Mouse (Mus musculus) limb, embryonic 10.5 days (tissue): Measurements from ENCODE around the gene Erc2. TPM values are rescaled to one million over a fixed set of nuclear protein-coding genes. Genes with fewer than 3 reads are reported as not detected.

Experiments
- DNase-seq: peaks from one replicate; pipeline ENCODE4 v3.0.0-alpha.2; 2017; ENCODE audit warnings: low spot score
- H3K27ac ChIP-seq: fragments of 300-500 bp; sonication (generic); 2 replicates; pipeline ENCODE4 v1.5.1; 2016; ENCODE audit warnings: mild to moderate bottlenecking
- H3K27me3 ChIP-seq: fragments of 300-500 bp; sonication (generic); 2 replicates; pipeline ENCODE4 v1.6.1; 2016; ENCODE audit warnings: low read depth, mild to moderate bottlenecking; ENCODE audit not compliant: poor library complexity, severe bottlenecking
- H3K36me3 ChIP-seq: fragments of 300-500 bp; sonication (generic); 2 replicates; pipeline ENCODE4 v1.6.1; 2016; ENCODE audit warnings: mild to moderate bottlenecking, moderate library complexity
- H3K4me1 ChIP-seq: fragments of 300-500 bp; sonication (generic); 2 replicates; pipeline ENCODE4 v1.6.1; 2016
- H3K4me3 ChIP-seq: fragments of 300-500 bp; sonication (generic); 2 replicates; pipeline ENCODE4 v1.5.1; 2016; ENCODE audit warnings: mild to moderate bottlenecking, moderate library complexity
- H3K9me3 ChIP-seq: fragments of 300-500 bp; sonication (generic); replicated peaks from 2 replicates; pipeline ENCODE4 v1.6.1; 2016; ENCODE audit warnings: mild to moderate bottlenecking
- WGBS: fragments of 180-500 bp; shearing (Covaris S2); methylation state at CpG from one replicate; pipeline ENCODE4 v1.1.7; 2016; 5-methylcytosine and 5-hydroxymethylcytosine counted together
- polyA plus RNA-seq: library from polyadenylated mRNA; unstranded; fragments of >200 nt; fragmentation: Nextera tagmentation; extraction: Ambion mirVana; gene quantifications from 2 replicates; pipeline ENCODE4 v1.2.1, GENCODE M21; 2016

The Erc2 gene
- polyA plus RNA-seq, 1 experiment from 2014 or later: 4.8 TPM

GRCm38 (mm10) chr14:28030870-28031269 lies 408.6 kb downstream of the Erc2 start:
- no peak overlapping the region for H3K4me3 ChIP-seq
- no peak for DNase-seq
- no peaks in the 10 kb centered on the region for H3K36me3 ChIP-seq
- 76% methylated on average over 1 of the region's 1 CpGs for WGBS
- no peak overlapping the region for H3K27ac ChIP-seq
- no peaks in the 10 kb centered on the region for H3K27me3 ChIP-seq
- H3K4me1 ChIP-seq: no peaks in the 10 kb centered on the region
- H3K9me3 ChIP-seq: no peaks in the 10 kb centered on the region

- no peaks in the 10 kb centered on the region for H3K27me3 ChIP-seq
- H3K36me3 ChIP-seq: no peaks in the 10 kb centered on the region
- no peaks in the 10 kb centered on the region for H3K9me3 ChIP-seq
- 91% methylated on average over 2 of the region's 2 CpGs for WGBS
- no peaks in the 10 kb centered on the region for H3K4me1 ChIP-seq
- H3K4me3 ChIP-seq: no peak overlapping the region
- no peak overlapping the region for H3K27ac ChIP-seq
- no peak for DNase-seq
Measured at GRCm38 (mm10) chr14:28035013-28035412, 412.8 kb downstream of the Erc2 start.

DNA sequence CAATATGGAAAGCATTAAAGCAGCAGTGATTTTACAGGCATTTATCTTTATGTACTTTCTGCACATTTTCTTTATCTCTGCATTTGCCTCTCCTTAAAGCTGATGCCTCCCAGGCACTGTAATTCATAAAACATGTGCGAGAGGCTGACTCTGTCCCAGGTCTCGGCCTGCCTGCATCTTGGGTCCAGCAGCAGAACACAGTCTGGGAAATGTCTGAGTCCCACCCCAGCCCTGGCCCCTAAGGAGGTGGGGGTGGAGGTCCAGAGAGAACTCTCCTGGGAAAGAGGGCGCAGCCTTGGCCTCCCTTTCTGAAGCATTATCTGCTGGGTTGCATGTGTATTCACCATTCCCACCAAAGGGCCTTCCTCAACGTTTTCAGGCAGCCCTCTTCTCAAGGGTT lies 420.9 kb downstream of the Erc2 start:
- Histone ChIP-seq H3K27me3 (no peaks in the 10 kb centered on the region), H3K4me1 (peaks cover 10% of the 10 kb centered on the region), H3K36me3 (no peaks in the 10 kb centered on the region), H3K9me3 (no peaks in the 10 kb centered on the region), H3K27ac (peak overlapping the region; percentile 11; the same call in 1 of the 2 replicates), H3K4me3 (no peak overlapping the region)
- WGBS: 56% methylated on average over 4 of the region's 4 CpGs
- DNase-seq: no peak

GRCm38 (mm10) chr14:28051646-28052045 lies 429.4 kb downstream of the Erc2 start:
- Histone ChIP-seq H3K36me3 (no peaks in the 10 kb centered on the region), H3K27me3 (peaks cover 10% of the 10 kb centered on the region), H3K4me3 (no peak overlapping the region), H3K27ac (no peak overlapping the region), H3K9me3 (no peaks in the 10 kb centered on the region), H3K4me1 (peaks cover 6% of the 10 kb centered on the region; the same call in 1 of the 2 replicates)
- WGBS: 76% methylated on average over 5 of the region's 5 CpGs
- DNase-seq: no peak

DNA sequence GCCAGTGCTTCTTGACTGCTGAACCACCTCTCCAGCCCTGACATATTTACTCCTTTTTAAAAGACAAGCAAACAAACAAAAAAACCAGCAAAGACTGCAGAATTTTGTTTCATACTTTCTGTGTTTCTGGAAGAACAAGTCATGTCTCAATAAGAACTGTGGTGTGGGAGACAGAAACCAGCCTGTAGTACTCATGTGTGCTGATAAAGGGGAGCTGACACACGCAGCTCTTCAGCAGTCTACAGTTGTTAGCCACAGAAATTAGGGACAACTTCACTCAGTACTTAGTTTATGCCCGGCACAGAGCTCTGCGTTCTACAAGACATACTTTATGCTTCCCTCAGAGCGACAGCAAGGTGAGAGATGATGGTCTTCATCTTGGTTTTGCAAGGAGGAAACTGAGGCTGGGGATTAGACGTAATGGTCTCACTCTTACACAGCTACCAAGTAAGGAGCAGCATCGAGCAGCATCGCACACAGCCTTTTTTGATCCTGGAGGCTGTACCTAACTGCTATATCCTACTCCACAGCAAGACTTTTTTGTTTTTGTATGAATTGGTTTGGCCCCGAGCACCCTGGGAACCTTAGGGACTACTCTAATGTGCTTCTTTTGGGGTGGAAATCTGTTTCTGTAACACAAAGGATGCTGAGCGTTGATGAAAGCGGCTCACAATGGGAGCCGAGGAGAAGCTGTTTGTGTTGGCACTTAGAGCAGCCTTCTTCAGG lies 435.1 kb downstream of the Erc2 start:
- no peaks in the 10 kb centered on the region for H3K9me3 ChIP-seq
- H3K27me3 ChIP-seq: peaks cover 41% of the 10 kb centered on the region
- H3K4me3 ChIP-seq: no peak overlapping the region
- peaks cover 22% of the 10 kb centered on the region for H3K4me1 ChIP-seq
- 0 out of 2 replicates have a peak overlapping the region, but pooled peaks have one; percentile 47 for H3K27ac ChIP-seq
- H3K36me3 ChIP-seq: no peaks in the 10 kb centered on the region
- DNase-seq: no peak
- WGBS: 57% methylated on average over 11 of the region's 11 CpGs

DNA sequence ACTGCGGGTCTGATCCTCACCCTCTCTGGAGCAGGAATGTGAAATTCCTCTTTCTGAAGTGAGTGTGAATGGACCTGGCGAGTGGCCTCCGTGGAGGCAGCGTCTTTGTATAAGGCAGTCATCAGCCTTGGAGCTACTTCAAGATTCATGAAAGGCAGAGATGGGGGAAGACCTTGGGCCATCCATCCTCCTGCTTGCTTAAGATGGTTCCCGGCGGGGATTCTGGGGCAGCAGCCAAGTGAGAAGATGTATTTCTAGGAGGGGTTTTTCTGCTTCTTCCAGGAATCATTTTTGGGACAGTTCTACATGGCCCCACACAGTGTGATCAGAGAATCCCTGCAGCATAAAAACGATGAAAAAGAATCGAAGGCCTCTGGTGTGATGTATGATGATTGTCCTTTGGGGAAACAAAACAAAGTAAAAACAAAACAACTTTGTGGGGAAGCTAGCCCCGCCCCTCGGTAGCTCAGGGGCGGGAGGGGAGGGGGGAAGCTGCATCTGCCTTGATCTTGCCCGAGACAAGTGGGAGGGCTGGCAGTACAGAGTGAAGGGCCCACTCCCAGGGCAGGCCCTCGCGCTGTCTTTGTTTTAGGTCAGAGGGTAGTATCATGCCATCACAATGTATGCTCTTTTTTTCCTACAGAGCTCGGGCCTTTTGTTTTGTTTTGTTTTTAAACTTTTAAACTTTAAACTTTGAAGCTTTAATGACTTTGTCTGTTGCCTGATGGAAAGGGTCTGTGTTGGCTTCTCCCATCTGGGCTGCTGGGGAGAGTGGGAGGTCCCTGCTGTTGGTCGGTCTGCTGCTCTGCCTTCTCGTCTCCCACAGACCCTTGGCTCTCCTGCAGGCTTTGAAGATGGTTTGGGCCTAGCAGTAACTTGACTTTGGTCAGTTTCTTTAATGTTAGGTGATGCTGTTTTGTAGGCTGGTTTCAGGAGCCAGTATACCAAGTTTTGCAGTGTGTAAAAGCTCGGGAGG lies 435.9 kb downstream of the Erc2 start:
- no peak for DNase-seq
- Histone ChIP-seq H3K4me3 (no peak overlapping the region), H3K9me3 (no peaks in the 10 kb centered on the region), H3K27me3 (peaks cover 45% of the 10 kb centered on the region), H3K27ac (peak overlapping the region; percentile 47; the same call in 1 of the 2 replicates), H3K36me3 (no peaks in the 10 kb centered on the region), H3K4me1 (peaks cover 22% of the 10 kb centered on the region)
- 22% methylated on average over 18 of the region's 18 CpGs for WGBS

DNA sequence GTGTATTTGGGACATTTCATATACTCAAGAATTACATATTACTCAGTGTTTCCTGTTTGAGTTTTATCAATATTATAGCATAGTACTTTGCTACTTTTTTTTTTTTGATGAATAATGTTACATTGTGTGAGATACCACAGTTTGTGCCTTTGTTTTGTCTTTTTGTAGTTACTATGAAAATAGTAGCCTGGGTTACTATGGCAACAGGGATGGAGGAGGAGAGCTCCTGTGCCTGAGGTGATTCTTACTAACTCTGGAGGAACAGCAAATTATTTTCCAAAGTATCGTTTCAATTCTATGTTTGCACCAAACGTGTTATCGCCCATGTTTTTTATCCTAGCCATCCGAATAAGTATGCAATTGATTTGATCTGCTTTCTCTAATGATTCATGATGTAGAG lies 438.7 kb downstream of the Erc2 start:
- no peaks in the 10 kb centered on the region for H3K9me3 ChIP-seq
- WGBS: 88% methylated on average over 4 of the region's 4 CpGs
- peaks cover 22% of the 10 kb centered on the region for H3K4me1 ChIP-seq
- no peaks in the 10 kb centered on the region for H3K36me3 ChIP-seq
- no peak overlapping the region for H3K27ac ChIP-seq
- H3K4me3 ChIP-seq: no peak overlapping the region
- DNase-seq: no peak
- peaks cover 67% of the 10 kb centered on the region for H3K27me3 ChIP-seq

DNA sequence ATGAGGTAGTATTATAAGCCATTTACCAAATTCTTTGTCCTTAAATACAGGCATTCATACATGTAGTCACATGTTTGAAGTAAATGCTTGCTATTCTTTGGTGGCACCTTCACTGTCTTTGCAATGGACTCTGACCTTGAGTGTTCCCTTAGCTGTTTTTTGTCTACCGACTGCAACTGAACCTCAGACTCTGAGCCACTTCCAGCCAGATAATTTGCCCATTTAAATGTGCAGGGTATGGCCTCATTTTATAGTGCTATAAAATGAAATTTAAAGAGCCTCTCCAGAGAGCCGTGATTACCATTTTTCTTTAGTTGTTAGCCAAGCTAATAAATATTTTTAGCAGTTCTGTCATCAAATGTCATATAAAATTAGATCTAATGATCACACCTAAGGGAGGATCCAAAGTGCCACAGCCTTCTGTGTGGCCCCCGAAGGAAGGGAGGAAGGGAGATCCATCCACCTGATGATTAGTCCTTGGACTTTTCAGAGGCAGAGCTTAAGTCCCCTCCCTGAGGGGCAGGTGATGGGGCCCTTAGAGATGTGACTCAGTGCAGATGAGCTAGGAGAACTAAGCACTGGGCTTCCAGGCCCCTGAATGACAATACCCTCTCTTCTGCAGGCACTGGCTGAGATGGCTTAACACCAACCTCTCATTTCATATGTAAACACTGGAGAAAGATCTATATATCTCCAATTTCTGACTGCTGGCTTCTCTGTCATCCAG lies 439.6 kb downstream of the Erc2 start:
- Histone ChIP-seq H3K9me3 (no peaks in the 10 kb centered on the region), H3K4me3 (no peak overlapping the region), H3K27ac (no peak overlapping the region), H3K36me3 (no peaks in the 10 kb centered on the region), H3K4me1 (peaks cover 22% of the 10 kb centered on the region), H3K27me3 (peaks cover 67% of the 10 kb centered on the region)
- 37% methylated on average over 3 of the region's 3 CpGs for WGBS
- DNase-seq: no peak

DNA sequence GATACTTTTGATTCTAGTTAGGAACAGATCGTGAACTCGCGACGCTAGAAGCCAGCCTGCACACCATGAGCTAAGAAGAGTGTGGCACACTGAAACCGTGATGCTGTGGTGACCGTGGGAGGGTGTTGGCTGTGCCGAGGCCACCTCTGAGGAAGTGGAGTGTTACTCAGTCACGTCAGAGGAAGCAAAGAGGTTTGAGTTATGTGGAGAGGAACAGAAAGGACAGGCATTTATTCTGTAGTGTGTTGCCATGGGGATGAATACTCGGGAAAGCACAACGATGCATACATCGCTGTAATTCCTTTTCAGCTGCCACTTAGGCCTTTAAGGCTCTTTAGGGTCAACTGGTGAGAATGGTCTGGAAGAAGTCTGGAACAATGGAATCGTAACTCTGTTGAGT lies 445.8 kb downstream of the Erc2 start:
- no peaks in the 10 kb centered on the region for H3K36me3 ChIP-seq
- no peaks in the 10 kb centered on the region for H3K4me1 ChIP-seq
- peaks cover 46% of the 10 kb centered on the region for H3K27me3 ChIP-seq
- WGBS: 91% methylated on average over 12 of the region's 12 CpGs
- no peaks in the 10 kb centered on the region for H3K9me3 ChIP-seq
- H3K27ac ChIP-seq: no peak overlapping the region
- DNase-seq: no peak
- H3K4me3 ChIP-seq: no peak overlapping the region

- H3K4me3 ChIP-seq: no peak overlapping the region
Measured at GRCm38 (mm10) chr14:28069826-28070225, 447.6 kb downstream of the Erc2 start.

GRCm38 (mm10) chr14:28072561-28072960 lies 450.3 kb downstream of the Erc2 start:
- Histone ChIP-seq H3K27ac (no peak overlapping the region), H3K4me3 (no peak overlapping the region), H3K36me3 (no peaks in the 10 kb centered on the region), H3K9me3 (no peaks in the 10 kb centered on the region), H3K4me1 (no peaks in the 10 kb centered on the region), H3K27me3 (0 out of 2 replicates have a peak, but pooled peaks cover 8% of the 10 kb centered on the region)
- WGBS: 82% methylated on average over 3 of the region's 3 CpGs
- DNase-seq: no peak

More at GRCm38 (mm10) chr14:28069826-28070225, 447.6 kb downstream of the Erc2 start:
- Histone ChIP-seq H3K4me1 (no peaks in the 10 kb centered on the region), H3K27me3 (peaks cover 31% of the 10 kb centered on the region), H3K36me3 (no peaks in the 10 kb centered on the region), H3K9me3 (no peaks in the 10 kb centered on the region), H3K27ac (no peak overlapping the region)
- 91% methylated on average over 2 of the region's 2 CpGs for WGBS
- no peak for DNase-seq

GRCm38 (mm10) chr14:28089636-28090443 lies 467.6 kb downstream of the Erc2 start:
- H3K4me3 ChIP-seq: no peak overlapping the region
- no peaks in the 10 kb centered on the region for H3K9me3 ChIP-seq
- no peaks in the 10 kb centered on the region for H3K27me3 ChIP-seq
- no peaks in the 10 kb centered on the region for H3K36me3 ChIP-seq
- peak; percentile 70 for DNase-seq
- H3K27ac ChIP-seq: no peak overlapping the region
- H3K4me1 ChIP-seq: peaks cover 7% of the 10 kb centered on the region
- WGBS: 48% methylated on average over 8 of the region's 8 CpGs
